Mouse (Mus musculus): ENCODE data around the gene Olfr1355. TPM values are rescaled to one million over a fixed set of nuclear protein-coding genes. Genes with fewer than 3 reads are reported as not detected.
"Not testable (repeated sequence)": the region's sequence is repeated elsewhere in the genome, so short reads cannot be mapped to it uniquely, and the experiment has no call there.

The Olfr1355 gene
- polyA plus RNA-seq (2012; rRNA removed): not detected in 2 replicates
- polyA plus RNA-seq (2014; fragmentation: Nextera tagmentation; extraction: Ambion mirVana): not detected in 2 replicates

DNA sequence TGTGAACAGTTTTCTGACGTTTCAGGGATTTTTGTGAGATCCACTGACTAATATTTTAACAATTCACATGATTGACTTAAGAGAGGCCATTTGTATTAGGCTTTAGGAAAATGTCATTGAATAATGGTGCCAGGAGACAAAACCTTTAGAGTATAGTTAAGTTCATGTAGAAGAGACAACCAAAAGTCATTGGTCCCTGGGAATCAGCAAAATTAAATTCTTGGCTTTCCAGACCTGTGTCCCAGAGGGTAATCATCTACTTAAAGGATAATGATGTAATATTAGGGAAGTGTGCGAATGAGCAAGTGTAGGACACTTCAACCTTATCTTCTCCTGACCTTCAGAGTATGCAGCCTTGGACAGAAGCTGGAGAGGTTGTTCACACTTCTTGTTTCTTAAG lies at the start of gene Olfr1355:
Gene Olfr1355 (plus strand): TSS at position 301 of the 400 bp plus-strand sequence.
- H3K27ac ChIP-seq: no peak within 1 kb of the TSS
- TF ChIP-seq CTCF (IDR thresholded peaks at IDR 0.05; ENCODE audit: low read depth): no peak
- no peak for TF ChIP-seq EP300 (IDR thresholded peaks at IDR 0.05; ENCODE audit: low read depth)

DNA sequence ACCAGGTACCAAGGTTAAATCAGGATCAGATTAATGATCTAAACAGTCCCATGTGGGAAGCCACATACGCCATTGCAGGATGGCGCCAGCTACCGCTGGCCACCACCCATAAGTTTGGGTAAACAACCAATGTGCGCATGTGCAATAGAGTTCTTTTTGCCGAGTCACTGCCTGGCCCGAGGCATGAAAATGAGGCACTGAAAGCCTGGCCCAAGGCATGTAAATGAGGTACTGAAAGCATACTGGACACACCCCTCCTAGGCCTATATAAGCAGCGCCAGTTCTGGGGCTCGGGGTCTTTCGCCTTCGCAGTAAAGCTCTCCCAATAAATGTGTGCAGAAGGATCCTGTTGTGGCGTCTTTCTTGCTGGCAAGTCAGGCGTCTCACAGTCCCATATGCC lies 34.9 kb upstream of the Olfr1355 start:
- H3K27me3 ChIP-seq (ENCODE audit: control insufficient read depth, insufficient read depth, low read length); H3K4me3 ChIP-seq (ENCODE audit: insufficient read depth in 1 of 2, low read depth in 2 of 2, low read length in 2 of 2); H3K4me2 ChIP-seq (ENCODE audit: low read depth); H3K9me3 ChIP-seq (ENCODE audit: control insufficient read depth, low read length); H3K36me3 ChIP-seq (replicated peaks; ENCODE audit: control insufficient read depth, insufficient read depth, low read depth); DNase-seq (ENCODE audit: low read depth in 3 of 3, low spot score in 3 of 3); H3K27ac ChIP-seq; H3K9ac ChIP-seq (replicated peaks); ATAC-seq (ENCODE audit: insufficient read depth); H3K4me1 ChIP-seq (replicated peaks; ENCODE audit: control insufficient read depth in 2 of 2, insufficient read depth in 2 of 2, low read length in 1 of 2): not testable (repeated sequence)
- 67% methylated on average over 12 of the region's 12 CpGs for WGBS (ENCODE audit: insufficient replicate concordance)

More for the DNA sequence above, at the start of gene Olfr1355:
- no peaks in the 10 kb centered on the region for H3K36me3 ChIP-seq (replicated peaks; ENCODE audit: control insufficient read depth, insufficient read depth, low read depth)
- no peak for DNase-seq (ENCODE audit: low read depth in 3 of 3, low spot score in 3 of 3)
- H3K9me3 ChIP-seq (ENCODE audit: control insufficient read depth, low read length): no peaks in the 10 kb centered on the region
- no peak within 1 kb of the TSS for H3K9ac ChIP-seq (replicated peaks)
- H3K27me3 ChIP-seq (ENCODE audit: control insufficient read depth, insufficient read depth, low read length): no peaks in the 10 kb centered on the region
- no peak within 1 kb of the TSS for H3K4me3 ChIP-seq (ENCODE audit: insufficient read depth in 1 of 2, low read depth in 2 of 2, low read length in 2 of 2)
- no peak within 1 kb of the TSS for H3K4me2 ChIP-seq (ENCODE audit: low read depth)
- WGBS (ENCODE audit: insufficient replicate concordance): 29% methylated on average over 2 of the region's 2 CpGs
- H3K4me1 ChIP-seq (replicated peaks; ENCODE audit: control insufficient read depth in 2 of 2, insufficient read depth in 2 of 2, low read length in 1 of 2): no peaks in the 10 kb centered on the region
- ATAC-seq (ENCODE audit: insufficient read depth): no peak

DNA sequence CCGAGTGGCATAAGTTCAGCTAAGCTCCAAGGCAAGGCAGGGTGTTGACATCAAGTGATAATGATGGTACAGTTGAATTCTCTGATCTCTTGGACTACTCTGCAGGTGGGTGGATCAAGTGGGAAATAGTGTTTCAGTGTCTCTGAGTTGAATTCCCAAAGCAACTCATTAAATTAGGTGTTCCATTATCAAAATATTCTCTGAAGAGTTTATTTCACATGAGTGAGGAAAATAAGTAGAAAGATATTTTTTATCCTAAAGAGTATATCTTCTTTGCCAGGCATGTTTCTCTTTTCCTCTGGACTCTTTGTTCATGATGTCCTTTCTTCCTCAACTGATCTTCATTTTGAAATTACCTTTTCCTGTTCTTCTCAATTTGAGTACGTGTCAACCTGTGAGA lies 23.3 kb upstream of the Olfr1355 start, which contains the start of gene Olfr1356:
Gene Olfr1356 (minus strand): TSS at position 101 of the 400 bp plus-strand sequence.
- H3K9ac ChIP-seq (replicated peaks): no peak within 1 kb of the TSS
- H3K36me3 ChIP-seq (replicated peaks; ENCODE audit: control insufficient read depth, insufficient read depth, low read depth): no peaks in the 10 kb centered on the region
- ATAC-seq (ENCODE audit: insufficient read depth) (no peak), DNase-seq (ENCODE audit: low read depth in 3 of 3, low spot score in 3 of 3) (no peak)
- no peak within 1 kb of the TSS for H3K4me2 ChIP-seq (ENCODE audit: low read depth)
- H3K9me3 ChIP-seq (ENCODE audit: control insufficient read depth, low read length): no peaks in the 10 kb centered on the region
- no peak within 1 kb of the TSS for H3K4me3 ChIP-seq (ENCODE audit: insufficient read depth in 1 of 2, low read depth in 2 of 2, low read length in 2 of 2)
- H3K4me1 ChIP-seq (replicated peaks; ENCODE audit: control insufficient read depth in 2 of 2, insufficient read depth in 2 of 2, low read length in 1 of 2): no peaks in the 10 kb centered on the region
- WGBS (ENCODE audit: insufficient replicate concordance): 51% methylated on average over 2 of the region's 2 CpGs
- H3K27ac ChIP-seq: no peak within 1 kb of the TSS
- no peak for TF ChIP-seq CTCF (IDR thresholded peaks at IDR 0.05; ENCODE audit: low read depth)
- TF ChIP-seq EP300 (IDR thresholded peaks at IDR 0.05; ENCODE audit: low read depth): no peak
- no peaks in the 10 kb centered on the region for H3K27me3 ChIP-seq (ENCODE audit: control insufficient read depth, insufficient read depth, low read length)

DNA sequence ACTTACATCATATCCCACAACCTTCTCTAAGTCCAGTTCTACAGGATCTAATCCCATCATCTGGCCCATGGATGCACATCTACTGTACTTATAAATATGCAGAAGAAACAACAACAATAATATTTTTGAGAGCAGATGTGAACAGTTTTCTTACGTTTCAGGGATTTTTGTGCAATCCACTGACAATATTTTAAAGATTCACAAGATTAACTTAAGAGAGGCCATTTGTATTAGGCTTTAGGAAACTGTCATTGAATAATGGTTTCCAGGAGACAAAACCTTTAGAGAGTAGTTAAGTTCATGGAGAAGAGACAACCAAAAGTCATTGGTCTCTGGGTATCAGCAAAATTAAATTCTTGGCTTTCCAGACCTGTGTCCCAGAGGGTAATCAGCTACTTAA lies 37.5 kb downstream of the Olfr1355 start, which contains the start of gene Olfr1354:
Gene Olfr1354 (plus strand): TSS at position 301 of the 400 bp plus-strand sequence.
- H3K9ac ChIP-seq (replicated peaks); H3K4me3 ChIP-seq (ENCODE audit: insufficient read depth in 1 of 2, low read depth in 2 of 2, low read length in 2 of 2); H3K27ac ChIP-seq; H3K4me2 ChIP-seq (ENCODE audit: low read depth); H3K36me3 ChIP-seq (replicated peaks; ENCODE audit: control insufficient read depth, insufficient read depth, low read depth); H3K27me3 ChIP-seq (ENCODE audit: control insufficient read depth, insufficient read depth, low read length); ATAC-seq (ENCODE audit: insufficient read depth); H3K9me3 ChIP-seq (ENCODE audit: control insufficient read depth, low read length); DNase-seq (ENCODE audit: low read depth in 3 of 3, low spot score in 3 of 3); H3K4me1 ChIP-seq (replicated peaks; ENCODE audit: control insufficient read depth in 2 of 2, insufficient read depth in 2 of 2, low read length in 1 of 2): not testable (repeated sequence)
- WGBS (ENCODE audit: insufficient replicate concordance): 54% methylated on average over 1 of the region's 1 CpGs

Other genes with a start within 250 kb of the Olfr1355 start
- gene Casp14, start 157.2 kb upstream of the Olfr1355 start, polyA plus RNA-seq (2012; rRNA removed): not detected in 2 replicates
- gene Casp14, start 157.2 kb upstream of the Olfr1355 start, polyA plus RNA-seq (2014; fragmentation: Nextera tagmentation; extraction: Ambion mirVana): not detected in 2 replicates
- gene Ccdc105, start 122.5 kb upstream of the Olfr1355 start, polyA plus RNA-seq (2012; rRNA removed): not detected in 2 replicates
- not detected in 2 replicates for gene Ccdc105, start 122.5 kb upstream of the Olfr1355 start, polyA plus RNA-seq (2014; fragmentation: Nextera tagmentation; extraction: Ambion mirVana)
- 0.19 and 0.21 TPM in 2 replicates for gene Slc1a6, start 95.0 kb upstream of the Olfr1355 start, polyA plus RNA-seq (2012; rRNA removed)
- gene Slc1a6, start 95.0 kb upstream of the Olfr1355 start, polyA plus RNA-seq (2014; fragmentation: Nextera tagmentation; extraction: Ambion mirVana): 0.06 TPM in 1 of 2 replicates, not detected in the other
- gene Olfr1356, start 23.4 kb upstream of the Olfr1355 start, polyA plus RNA-seq (2012; rRNA removed): not detected in 2 replicates
- not detected in 2 replicates for gene Olfr1356, start 23.4 kb upstream of the Olfr1355 start, polyA plus RNA-seq (2014; fragmentation: Nextera tagmentation; extraction: Ambion mirVana)
- not detected in 2 replicates for gene Olfr1354, start 37.6 kb downstream of the Olfr1355 start, polyA plus RNA-seq (2012; rRNA removed)
- not detected in 2 replicates for gene Olfr1354, start 37.6 kb downstream of the Olfr1355 start, polyA plus RNA-seq (2014; fragmentation: Nextera tagmentation; extraction: Ambion mirVana)
- not detected in 2 replicates for gene Olfr8, start 75.1 kb downstream of the Olfr1355 start, polyA plus RNA-seq (2012; rRNA removed)
- not detected in 2 replicates for gene Olfr8, start 75.1 kb downstream of the Olfr1355 start, polyA plus RNA-seq (2014; fragmentation: Nextera tagmentation; extraction: Ambion mirVana)
- not detected in 2 replicates for gene Olfr1353, start 87.8 kb downstream of the Olfr1355 start, polyA plus RNA-seq (2012; rRNA removed)
- gene Olfr1353, start 87.8 kb downstream of the Olfr1355 start, polyA plus RNA-seq (2014; fragmentation: Nextera tagmentation; extraction: Ambion mirVana): not detected in 2 replicates
- not detected in 2 replicates for gene Olfr1352, start 105.5 kb downstream of the Olfr1355 start, polyA plus RNA-seq (2012; rRNA removed)
- gene Olfr1352, start 105.5 kb downstream of the Olfr1355 start, polyA plus RNA-seq (2014; fragmentation: Nextera tagmentation; extraction: Ambion mirVana): not detected in 2 replicates
- not detected in 2 replicates for gene Olfr1351, start 136.9 kb downstream of the Olfr1355 start, polyA plus RNA-seq (2012; rRNA removed)
- gene Olfr1351, start 136.9 kb downstream of the Olfr1355 start, polyA plus RNA-seq (2014; fragmentation: Nextera tagmentation; extraction: Ambion mirVana): not detected in 2 replicates
- gene Olfr57, start 153.2 kb downstream of the Olfr1355 start, polyA plus RNA-seq (2012; rRNA removed): not detected in 2 replicates
- gene Olfr57, start 153.2 kb downstream of the Olfr1355 start, polyA plus RNA-seq (2014; fragmentation: Nextera tagmentation; extraction: Ambion mirVana): not detected in 2 replicates
- 0.61 and 1.4 TPM in 2 replicates for gene 2610008E11Rik, start 222.1 kb downstream of the Olfr1355 start, polyA plus RNA-seq (2012; rRNA removed)
- 2.7 and 3.4 TPM in 2 replicates for gene 2610008E11Rik, start 222.1 kb downstream of the Olfr1355 start, polyA plus RNA-seq (2014; fragmentation: Nextera tagmentation; extraction: Ambion mirVana)

Data from liver, embryonic 14.5 days (tissue).